Mouse (Mus musculus) liver, embryonic 11.5 days (tissue): ENCODE measurements around the gene Slc4a1. TPM values are rescaled to one million over a fixed set of nuclear protein-coding genes. Genes with fewer than 3 reads are reported as not detected.

ENCODE experiments used
- ATAC-seq: fragments of 200-750 bp; cut with Nextera tagmentation; replicated peaks from 2 replicates; pipeline ENCODE4 v1.8.0; 2017; ENCODE audit warnings: moderate number of reproducible peaks, mild to moderate bottlenecking, moderate TSS enrichment, moderate library complexity; ENCODE audit not compliant: low FRiP score
- DNase-seq: peaks from one replicate; pipeline ENCODE4 v3.0.0-alpha.2; 2017; ENCODE audit warnings: low spot score
- H3K27ac ChIP-seq: fragments of 300-500 bp; sonication (generic); 2 replicates; pipeline ENCODE4 v1.5.1; 2014; ENCODE audit warnings: mild to moderate bottlenecking, low read depth, low read length, control low read depth
- H3K27me3 ChIP-seq: fragments of 300-500 bp; sonication (generic); replicated peaks from 2 replicates; pipeline ENCODE4 v1.6.1; 2014; ENCODE audit warnings: low read length, mixed read lengths; ENCODE audit not compliant: control insufficient read depth, insufficient read depth
- H3K36me3 ChIP-seq: fragments of 300-500 bp; sonication (generic); 2 replicates; pipeline ENCODE4 v1.6.1; 2014; ENCODE audit warnings: mild to moderate bottlenecking, low read length, moderate library complexity, mixed read lengths; ENCODE audit not compliant: control insufficient read depth, insufficient read depth
- H3K4me1 ChIP-seq: fragments of 300-500 bp; sonication (generic); replicated peaks from 2 replicates; pipeline ENCODE4 v1.6.1; 2014; ENCODE audit warnings: low read length, mixed read lengths; ENCODE audit not compliant: control insufficient read depth, insufficient read depth
- H3K4me2 ChIP-seq: fragments of 300-500 bp; sonication (generic); 2 replicates; pipeline ENCODE4 v1.6.1; 2014; ENCODE audit warnings: mild to moderate bottlenecking, control low read depth, moderate library complexity
- H3K4me3 ChIP-seq: fragments of 300-500 bp; sonication (generic); 2 replicates; pipeline ENCODE4 v1.5.1; 2014; ENCODE audit warnings: low read depth, low read length, control low read depth
- H3K9ac ChIP-seq: fragments of 300-500 bp; sonication (generic); 2 replicates; pipeline ENCODE4 v1.6.1; 2014; ENCODE audit warnings: low read depth, low read length, control low read depth
- H3K9me3 ChIP-seq: fragments of 300-500 bp; sonication (generic); 2 replicates; pipeline ENCODE4 v1.6.1; 2016; ENCODE audit warnings: low read length, inconsistent platforms, mixed read lengths; ENCODE audit not compliant: control insufficient read depth
- WGBS: fragments of 180-500 bp; shearing (Covaris S2); extraction: QIAGEN DNeasy Blood & Tissue Kit; methylation state at CpG from one replicate; pipeline ENCODE4 v1.1.7; 2014; 5-methylcytosine and 5-hydroxymethylcytosine counted together
- polyA plus RNA-seq: library from polyadenylated mRNA; unstranded; fragments of >200 nt; fragmentation: Nextera tagmentation; extraction: Ambion mirVana; gene quantifications from 2 replicates; pipeline ENCODE4 v1.2.1, GENCODE M21; 2014

Gene Slc4a1
- polyA plus RNA-seq, 1 experiment from 2014 or later: 191 TPM

DNA sequence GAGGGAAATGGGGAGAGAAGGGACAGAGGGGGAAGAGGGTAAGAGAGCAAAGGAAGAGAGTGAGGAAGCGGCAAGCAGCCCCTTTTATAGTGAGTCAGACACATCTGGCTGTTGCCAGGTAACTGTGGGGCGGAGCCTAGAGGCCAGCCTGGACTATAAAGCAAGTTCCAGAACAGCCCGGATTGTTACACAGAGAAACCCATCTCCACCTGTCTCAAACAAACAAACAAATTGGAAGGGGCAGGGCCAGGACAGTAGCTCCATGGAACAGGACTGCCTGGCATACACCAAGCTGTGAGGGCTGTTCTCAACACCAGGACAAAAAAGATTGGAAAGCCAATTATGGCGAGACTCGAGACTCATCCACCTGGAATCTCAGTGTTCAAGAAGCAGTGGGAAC is 19.1 kb downstream of the Slc4a1 start:
- WGBS: 68% methylated on average over 5 of the region's 5 CpGs
- Histone ChIP-seq H3K9ac (no peak overlapping the region), H3K36me3 (no peaks in the 10 kb centered on the region), H3K4me3 (no peak overlapping the region), H3K4me1 (no peaks in the 10 kb centered on the region), H3K27ac (no peak overlapping the region), H3K27me3 (0 out of 2 replicates have a peak, but pooled peaks cover 11% of the 10 kb centered on the region), H3K9me3 (no peaks in the 10 kb centered on the region), H3K4me2 (no peak overlapping the region)
- DNase-seq (no peak), ATAC-seq (no peak)

DNA sequence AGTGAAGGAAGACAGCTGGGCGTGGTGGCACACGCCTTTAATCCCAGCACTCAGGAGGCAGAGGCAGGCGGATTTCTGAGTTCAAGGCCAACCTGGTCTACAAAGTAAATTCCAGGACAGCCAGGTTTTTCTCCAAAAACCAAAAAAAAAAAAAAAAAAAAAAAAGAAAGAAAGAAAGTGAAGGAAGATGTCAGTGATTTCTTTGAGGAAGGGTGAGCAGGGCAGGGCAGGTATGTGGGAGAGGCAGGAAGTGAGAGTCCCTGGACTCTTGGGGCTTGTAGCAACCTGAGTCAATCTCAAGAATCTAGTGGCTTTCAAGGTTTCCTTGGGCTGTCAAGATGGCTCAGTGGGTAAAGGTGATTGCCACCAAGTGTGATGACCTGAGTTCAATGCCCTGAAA is 21.5 kb downstream of the Slc4a1 start:
- Histone ChIP-seq H3K9me3 (no peaks in the 10 kb centered on the region), H3K9ac (no peak overlapping the region), H3K4me2 (no peak overlapping the region), H3K4me1 (no peaks in the 10 kb centered on the region), H3K36me3 (no peaks in the 10 kb centered on the region), H3K4me3 (no peak overlapping the region), H3K27ac (no peak overlapping the region), H3K27me3 (peaks cover under 1% of the 10 kb centered on the region; the same call in 1 of the 2 replicates)
- DNase-seq (no peak), ATAC-seq (no peak)
- 80% methylated on average over 3 of the region's 3 CpGs for WGBS

- WGBS: 69% methylated on average over 12 of the region's 12 CpGs
Measured at GRCm38 (mm10) chr11:102342742-102343141, 23.3 kb downstream of the Slc4a1 start.

DNA sequence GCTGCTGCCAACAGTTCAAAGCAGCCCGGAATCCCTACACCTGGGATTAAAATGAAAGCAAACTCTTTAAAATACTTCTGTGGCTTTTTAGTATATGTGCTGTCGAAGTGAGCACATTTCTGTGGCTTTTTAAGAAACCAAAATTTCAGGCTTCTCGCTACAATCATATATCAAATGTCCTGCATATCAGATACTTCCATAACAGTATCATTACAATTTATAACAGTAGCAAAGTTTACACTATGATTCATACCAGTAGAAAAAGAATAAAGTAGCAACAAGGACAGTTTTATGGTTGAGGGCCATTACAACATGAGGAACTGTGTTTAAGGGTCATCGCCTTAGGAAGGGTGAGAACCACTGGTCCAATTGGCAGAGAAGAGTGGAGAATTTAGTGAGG is 24.9 kb downstream of the Slc4a1 start:
- ATAC-seq (no peak), DNase-seq (no peak)
- Histone ChIP-seq H3K27ac (no peak overlapping the region), H3K9me3 (no peaks in the 10 kb centered on the region), H3K36me3 (no peaks in the 10 kb centered on the region), H3K27me3 (peaks cover 4% of the 10 kb centered on the region; the same call in 1 of the 2 replicates), H3K4me1 (no peaks in the 10 kb centered on the region), H3K4me2 (no peak overlapping the region), H3K4me3 (no peak overlapping the region), H3K9ac (no peak overlapping the region)
- WGBS: 85% methylated on average over 4 of the region's 4 CpGs

More at GRCm38 (mm10) chr11:102342742-102343141, 23.3 kb downstream of the Slc4a1 start:
- ATAC-seq (no peak), DNase-seq (no peak)
- Histone ChIP-seq H3K9ac (no peak overlapping the region), H3K9me3 (no peaks in the 10 kb centered on the region), H3K4me2 (no peak overlapping the region), H3K27ac (no peak overlapping the region), H3K27me3 (peaks cover 4% of the 10 kb centered on the region; the same call in 1 of the 2 replicates), H3K4me1 (no peaks in the 10 kb centered on the region), H3K4me3 (no peak overlapping the region), H3K36me3 (no peaks in the 10 kb centered on the region)

GRCm38 (mm10) chr11:102339624-102340023 is 26.4 kb downstream of the Slc4a1 start:
- no peaks in the 10 kb centered on the region for H3K4me1 ChIP-seq
- no peak for ATAC-seq
- no peak overlapping the region for H3K4me2 ChIP-seq
- WGBS: 60% methylated on average over 4 of the region's 4 CpGs
- no peak overlapping the region for H3K27ac ChIP-seq
- no peak overlapping the region for H3K4me3 ChIP-seq
- no peak for DNase-seq
- H3K36me3 ChIP-seq: no peaks in the 10 kb centered on the region
- H3K9me3 ChIP-seq: no peaks in the 10 kb centered on the region
- no peak overlapping the region for H3K9ac ChIP-seq
- H3K27me3 ChIP-seq: peaks cover 4% of the 10 kb centered on the region; the same call in 1 of the 2 replicates

DNA sequence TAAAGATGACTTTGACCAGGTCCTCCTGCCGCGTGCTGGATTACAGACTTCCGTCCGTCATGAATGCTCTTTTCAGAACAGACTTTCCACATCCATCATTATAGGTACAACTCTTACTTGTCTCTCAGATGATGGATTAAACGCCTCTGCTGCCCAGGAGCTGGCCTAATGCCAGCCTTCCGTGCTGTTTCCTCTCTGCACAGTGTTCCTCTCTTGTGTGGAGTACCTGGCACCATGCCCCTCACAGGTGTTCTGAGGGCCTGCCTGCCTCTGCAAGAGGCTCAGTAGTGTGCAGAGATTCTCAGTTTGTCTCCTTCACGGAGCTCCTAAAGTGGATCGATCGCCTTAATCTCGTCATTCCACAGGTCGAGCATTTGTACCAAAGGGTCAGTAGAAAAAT is 26.8 kb downstream of the Slc4a1 start:
- ATAC-seq (no peak), DNase-seq (no peak)
- no peaks in the 10 kb centered on the region for H3K9me3 ChIP-seq
- no peak overlapping the region for H3K4me2 ChIP-seq
- H3K27me3 ChIP-seq: peaks cover 4% of the 10 kb centered on the region; the same call in 1 of the 2 replicates
- WGBS: 80% methylated on average over 11 of the region's 11 CpGs
- no peak overlapping the region for H3K9ac ChIP-seq
- no peaks in the 10 kb centered on the region for H3K4me1 ChIP-seq
- no peaks in the 10 kb centered on the region for H3K36me3 ChIP-seq
- no peak overlapping the region for H3K27ac ChIP-seq
- H3K4me3 ChIP-seq: no peak overlapping the region

- H3K9me3 ChIP-seq: no peaks in the 10 kb centered on the region
- WGBS: 34% methylated on average over 3 of the region's 3 CpGs
- no peaks in the 10 kb centered on the region for H3K4me1 ChIP-seq
- ATAC-seq (no peak), DNase-seq (no peak)
- peaks cover 4% of the 10 kb centered on the region; the same call in 1 of the 2 replicates for H3K27me3 ChIP-seq
- no peak overlapping the region for H3K27ac ChIP-seq
- H3K4me3 ChIP-seq: no peak overlapping the region
- no peak overlapping the region for H3K9ac ChIP-seq
- H3K4me2 ChIP-seq: no peak overlapping the region
- H3K36me3 ChIP-seq: no peaks in the 10 kb centered on the region
Measured at GRCm38 (mm10) chr11:102338561-102338960, 27.4 kb downstream of the Slc4a1 start.

DNA sequence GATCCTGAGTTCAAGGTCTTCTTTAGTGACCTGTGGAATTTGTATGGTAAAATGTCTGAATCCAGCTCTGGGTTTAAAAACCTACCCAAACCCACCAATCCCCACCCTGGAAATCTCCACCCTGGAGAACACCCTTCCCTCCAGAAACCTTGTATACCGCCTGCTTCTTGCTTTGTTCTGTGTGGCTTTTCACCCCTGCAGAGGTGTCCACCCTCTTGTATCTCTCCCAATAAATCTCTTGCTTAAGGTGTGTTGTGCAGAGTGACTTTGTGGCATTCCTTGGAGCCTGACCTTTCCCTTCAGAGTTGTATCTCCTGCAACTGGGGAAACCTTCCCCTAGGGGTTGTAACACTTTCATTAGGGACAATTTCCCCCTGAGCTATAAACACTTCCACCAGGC is 28.1 kb downstream of the Slc4a1 start:
- Histone ChIP-seq H3K4me1 (no peaks in the 10 kb centered on the region), H3K4me3 (no peak overlapping the region), H3K9me3 (no peaks in the 10 kb centered on the region), H3K27me3 (peaks cover 4% of the 10 kb centered on the region; the same call in 1 of the 2 replicates), H3K9ac (no peak overlapping the region), H3K27ac (no peak overlapping the region), H3K4me2 (no peak overlapping the region), H3K36me3 (no peaks in the 10 kb centered on the region)
- ATAC-seq (no peak), DNase-seq (no peak)
- 52% methylated on average over 1 of the region's 1 CpGs for WGBS

GRCm38 (mm10) chr11:102336191-102336590 is 29.8 kb downstream of the Slc4a1 start:
- Histone ChIP-seq H3K36me3 (no peaks in the 10 kb centered on the region), H3K4me3 (no peak overlapping the region), H3K4me1 (no peaks in the 10 kb centered on the region), H3K9ac (no peak overlapping the region), H3K9me3 (no peaks in the 10 kb centered on the region), H3K27me3 (peaks cover 4% of the 10 kb centered on the region; the same call in 1 of the 2 replicates), H3K4me2 (no peak overlapping the region), H3K27ac (no peak overlapping the region)
- whole genome bisulfite sequencing: 60% methylated on average over 1 of the region's 1 CpGs
- DNase-seq (no peak), ATAC-seq (no peak)
